Mouse (Mus musculus) intestine, embryonic 14.5 days (tissue): ENCODE data around the gene Msn. TPM values are rescaled to one million over a fixed set of nuclear protein-coding genes. Genes with fewer than 3 reads are reported as not detected.

Source experiments
- ATAC-seq: fragments of 200-750 bp; cut with Nextera tagmentation; replicated peaks from 2 replicates; pipeline ENCODE4 v1.8.0; 2017; ENCODE audit warnings: low read depth, moderate number of reproducible peaks, moderate TSS enrichment, moderate library complexity; ENCODE audit not compliant: low FRiP score, low TSS enrichment
- DNase-seq: peaks from one replicate; pipeline ENCODE4 v3.0.0-alpha.2; 2018; ENCODE audit warnings: low spot score
- H3K27ac ChIP-seq: fragments of 300-500 bp; sonication (generic); 2 replicates; pipeline ENCODE4 v1.5.1; 2014; ENCODE audit warnings: low read depth, mild to moderate bottlenecking, control low read depth
- H3K27me3 ChIP-seq: fragments of 300-500 bp; sonication (generic); replicated peaks from 2 replicates; pipeline ENCODE4 v1.6.1; 2014; ENCODE audit warnings: low read length, control low read depth; ENCODE audit not compliant: control insufficient read depth, insufficient read depth
- H3K36me3 ChIP-seq: fragments of 300-500 bp; sonication (generic); 2 replicates; pipeline ENCODE4 v1.6.1; 2014; ENCODE audit warnings: low read length, control low read depth; ENCODE audit not compliant: control insufficient read depth, insufficient read depth
- H3K4me1 ChIP-seq: fragments of 300-500 bp; sonication (generic); replicated peaks from 2 replicates; pipeline ENCODE4 v1.6.1; 2014; ENCODE audit warnings: low read length, control low read depth, mixed read lengths; ENCODE audit not compliant: control insufficient read depth, insufficient read depth
- H3K4me2 ChIP-seq: fragments of 300-500 bp; sonication (generic); 2 replicates; pipeline ENCODE4 v1.6.1; 2014; ENCODE audit warnings: low read length
- H3K4me3 ChIP-seq: fragments of 300-500 bp; sonication (generic); 2 replicates; pipeline ENCODE4 v1.5.1; 2014; ENCODE audit warnings: low read depth, low read length, control low read depth, mixed read lengths
- H3K9ac ChIP-seq: fragments of 300-500 bp; sonication (generic); 2 replicates; pipeline ENCODE4 v1.6.1; 2014; ENCODE audit warnings: mild to moderate bottlenecking, low read length
- H3K9me3 ChIP-seq: fragments of 300-500 bp; sonication (generic); 2 replicates; pipeline ENCODE4 v1.6.1; 2016; ENCODE audit warnings: low read length, control low read depth; ENCODE audit not compliant: control insufficient read depth
- WGBS: fragments of 180-500 bp; shearing (Covaris S2); extraction: QIAGEN DNeasy Blood & Tissue Kit; methylation state at CpG from one replicate; pipeline ENCODE4 v1.1.7; 2014; 5-methylcytosine and 5-hydroxymethylcytosine counted together
- polyA plus RNA-seq: library from polyadenylated mRNA; unstranded; fragments of >200 nt; fragmentation: Nextera tagmentation; extraction: Ambion mirVana; gene quantifications from 2 replicates; pipeline ENCODE4 v1.2.1, GENCODE M21; 2014

Msn gene
- polyA plus RNA-seq, 1 experiment from 2014 or later = 80.4 TPM

- no peak for ATAC-seq
- no peak overlapping the region for H3K4me3 ChIP-seq
- no peaks in the 10 kb centered on the region for H3K9me3 ChIP-seq
- H3K27ac ChIP-seq = no peak overlapping the region
- H3K4me1 ChIP-seq = no peaks in the 10 kb centered on the region
- no peak overlapping the region for H3K4me2 ChIP-seq
- DNase-seq = no peak
- no peaks in the 10 kb centered on the region for H3K27me3 ChIP-seq
- no peak overlapping the region for H3K9ac ChIP-seq
- H3K36me3 ChIP-seq = no peaks in the 10 kb centered on the region
These were observed 17.3 kb downstream of the Msn start for GRCm38 (mm10) chrX:96113106-96113634.

DNA sequence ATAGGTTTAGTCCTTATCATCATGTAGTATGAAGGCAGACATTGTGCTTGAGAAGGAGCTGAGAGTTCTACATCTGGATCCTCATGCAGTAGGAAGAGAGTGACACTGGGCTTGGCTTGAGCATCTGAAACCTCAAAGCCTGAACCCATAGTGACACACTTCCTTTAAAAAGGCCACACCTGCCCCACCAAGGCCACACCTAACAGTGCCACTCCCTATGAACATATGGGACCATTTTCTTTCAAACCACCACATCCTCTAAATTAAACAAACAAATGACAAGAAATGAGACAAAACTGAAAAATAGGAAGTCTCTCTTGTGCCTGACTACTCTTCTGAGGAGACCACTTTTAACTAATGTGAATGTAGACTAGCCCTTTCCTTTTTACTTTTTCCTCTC, 19.7 kb downstream of the Msn start:
- Histone ChIP-seq H3K4me3 (no peak overlapping the region), H3K27ac (no peak overlapping the region), H3K27me3 (no peaks in the 10 kb centered on the region), H3K36me3 (no peaks in the 10 kb centered on the region), H3K4me1 (no peaks in the 10 kb centered on the region), H3K9me3 (no peaks in the 10 kb centered on the region), H3K4me2 (no peak overlapping the region), H3K9ac (no peak overlapping the region)
- ATAC-seq (no peak), DNase-seq (no peak)

DNA sequence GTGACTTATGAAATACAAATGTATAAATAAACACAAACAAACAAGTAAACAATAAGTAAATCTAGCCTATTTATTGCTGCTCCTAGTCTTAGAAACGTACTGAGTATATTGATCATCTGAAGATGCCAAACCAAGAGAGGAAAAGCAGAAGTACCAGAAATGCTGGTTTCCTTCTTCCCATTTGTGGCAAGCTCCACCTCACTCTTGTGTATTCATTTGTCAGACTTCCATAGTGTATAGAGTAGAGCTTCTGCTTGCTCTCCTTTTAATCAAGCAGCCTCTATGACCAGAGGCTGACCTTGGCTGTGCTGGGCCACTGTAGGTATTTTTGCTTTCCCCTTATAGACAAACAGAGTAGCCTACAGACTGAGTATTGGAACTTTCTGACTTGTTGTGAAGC, 21.5 kb downstream of the Msn start:
- ATAC-seq (no peak), DNase-seq (no peak)
- H3K4me3 ChIP-seq = no peak overlapping the region
- H3K27ac ChIP-seq = no peak overlapping the region
- no peaks in the 10 kb centered on the region for H3K27me3 ChIP-seq
- H3K36me3 ChIP-seq = no peaks in the 10 kb centered on the region
- no peaks in the 10 kb centered on the region for H3K9me3 ChIP-seq
- no peak overlapping the region for H3K4me2 ChIP-seq
- H3K4me1 ChIP-seq = no peaks in the 10 kb centered on the region
- WGBS = 63% methylated on average over 1 of the region's 1 CpGs
- H3K9ac ChIP-seq = no peak overlapping the region

DNA sequence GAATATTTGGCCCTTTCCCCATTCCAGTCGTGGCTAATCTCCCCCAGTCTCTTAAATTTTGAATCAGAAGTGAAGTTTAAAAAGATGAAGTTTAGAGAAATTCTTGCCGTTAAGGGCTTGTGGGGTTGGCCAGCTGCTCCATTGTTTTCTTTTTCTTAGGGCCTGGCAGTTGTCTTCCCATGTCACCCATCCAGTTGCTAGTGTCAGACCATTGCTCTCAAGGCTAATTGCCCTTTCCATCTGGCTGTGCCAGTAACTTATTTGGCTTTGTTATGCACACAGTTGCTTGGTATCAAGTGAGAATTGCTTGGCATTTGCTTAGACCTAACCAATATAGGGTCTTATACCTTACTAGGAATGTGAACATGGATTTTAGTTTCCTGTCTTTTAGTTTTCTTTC, 24.2 kb downstream of the Msn start:
- H3K4me1 ChIP-seq = no peaks in the 10 kb centered on the region
- H3K4me3 ChIP-seq = no peak overlapping the region
- H3K9ac ChIP-seq = no peak overlapping the region
- H3K36me3 ChIP-seq = no peaks in the 10 kb centered on the region
- ATAC-seq (no peak), DNase-seq (no peak)
- no peak overlapping the region for H3K4me2 ChIP-seq
- no peak overlapping the region for H3K27ac ChIP-seq
- 66% methylated on average over 2 of the region's 2 CpGs for WGBS
- no peaks in the 10 kb centered on the region for H3K27me3 ChIP-seq
- H3K9me3 ChIP-seq = no peaks in the 10 kb centered on the region

GRCm38 (mm10) chrX:96121912-96122311, 26.1 kb downstream of the Msn start:
- H3K4me3 ChIP-seq = no peak overlapping the region
- H3K4me2 ChIP-seq = no peak overlapping the region
- H3K27ac ChIP-seq = no peak overlapping the region
- DNase-seq = no peak
- no peak overlapping the region for H3K9ac ChIP-seq
- no peaks in the 10 kb centered on the region for H3K36me3 ChIP-seq
- no peaks in the 10 kb centered on the region for H3K27me3 ChIP-seq
- no peaks in the 10 kb centered on the region for H3K9me3 ChIP-seq
- no peaks in the 10 kb centered on the region for H3K4me1 ChIP-seq
- ATAC-seq = no peak
- WGBS = 81% methylated on average over 1 of the region's 1 CpGs

GRCm38 (mm10) chrX:96126803-96127202, 31.0 kb downstream of the Msn start:
- ATAC-seq = no peak
- Histone ChIP-seq H3K4me2 (no peak overlapping the region), H3K4me3 (no peak overlapping the region), H3K4me1 (no peaks in the 10 kb centered on the region), H3K27me3 (no peaks in the 10 kb centered on the region), H3K9ac (no peak overlapping the region), H3K27ac (no peak overlapping the region), H3K9me3 (no peaks in the 10 kb centered on the region), H3K36me3 (no peaks in the 10 kb centered on the region)
- DNase-seq = no peak
- WGBS = 84% methylated on average over 3 of the region's 3 CpGs

DNA sequence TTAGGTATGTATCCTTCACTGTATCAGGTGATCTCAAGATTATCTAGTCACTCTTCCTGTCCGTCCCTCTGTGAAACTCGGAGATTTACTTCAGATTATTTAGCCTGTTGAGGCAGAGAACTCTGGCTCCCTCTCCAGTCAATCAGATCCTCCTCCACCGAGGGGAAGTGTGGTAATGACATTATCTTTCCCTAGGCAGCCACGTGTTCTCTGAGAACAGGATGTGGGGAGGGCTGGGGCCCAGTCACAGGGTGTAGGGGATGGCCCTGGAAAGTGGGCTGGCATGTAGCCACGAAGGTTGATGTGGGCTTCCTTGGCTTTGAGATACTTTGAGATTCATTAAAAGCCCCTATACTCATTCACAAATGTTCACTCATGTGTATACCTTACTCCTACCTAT, 34.3 kb downstream of the Msn start:
- Histone ChIP-seq H3K27ac (no peak overlapping the region), H3K27me3 (no peaks in the 10 kb centered on the region), H3K36me3 (no peaks in the 10 kb centered on the region), H3K4me1 (no peaks in the 10 kb centered on the region), H3K4me3 (no peak overlapping the region), H3K9ac (no peak overlapping the region), H3K4me2 (no peak overlapping the region), H3K9me3 (no peaks in the 10 kb centered on the region)
- DNase-seq = no peak
- ATAC-seq = no peak; the same call in 1 of the 2 replicates
- WGBS = 47% methylated on average over 5 of the region's 5 CpGs

DNA sequence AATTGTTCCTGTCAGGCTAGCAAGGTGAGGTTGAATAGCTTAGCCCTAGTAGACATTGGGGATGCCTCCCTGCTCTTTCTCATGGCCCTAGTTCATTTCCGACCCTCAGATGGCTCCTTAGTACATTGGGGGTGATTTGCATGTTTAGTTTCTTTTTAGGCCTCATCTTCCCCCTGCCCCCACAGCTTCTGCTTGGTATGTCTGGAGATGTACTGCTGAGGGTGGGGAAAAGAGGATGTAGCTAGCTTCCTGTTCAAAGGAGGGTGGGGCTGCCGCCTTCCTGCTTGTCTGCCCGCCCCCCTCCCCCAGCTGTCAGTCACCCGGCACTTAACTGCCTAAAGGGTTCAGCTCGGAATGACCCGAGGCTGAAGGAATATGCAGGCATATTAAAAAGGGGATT, 34.8 kb downstream of the Msn start:
- no peak overlapping the region for H3K9ac ChIP-seq
- no peaks in the 10 kb centered on the region for H3K27me3 ChIP-seq
- no peak overlapping the region for H3K4me2 ChIP-seq
- no peaks in the 10 kb centered on the region for H3K4me1 ChIP-seq
- H3K9me3 ChIP-seq = no peaks in the 10 kb centered on the region
- no peaks in the 10 kb centered on the region for H3K36me3 ChIP-seq
- 56% methylated on average over 6 of the region's 6 CpGs for WGBS
- DNase-seq (no peak), ATAC-seq (no peak)
- H3K27ac ChIP-seq = no peak overlapping the region
- H3K4me3 ChIP-seq = no peak overlapping the region

DNA sequence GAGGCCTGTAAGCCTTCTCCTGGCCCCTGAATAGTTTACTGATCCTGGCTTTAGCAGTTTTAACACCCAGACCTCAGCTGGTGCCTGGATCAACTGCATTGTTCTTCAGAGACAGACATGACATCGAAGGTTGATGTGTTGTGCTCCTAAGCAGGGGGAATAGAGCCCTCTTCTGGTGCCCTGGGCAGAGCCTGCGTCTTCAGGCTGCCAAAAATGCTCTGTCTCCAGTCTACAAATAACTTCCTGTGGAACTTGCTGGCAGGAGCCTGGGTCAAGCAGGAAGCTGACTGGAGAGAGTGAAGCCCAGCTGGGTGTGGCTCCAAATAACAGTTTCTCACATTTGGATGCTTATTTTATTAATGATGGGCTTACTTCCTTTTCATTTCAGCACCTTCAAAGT, 37.4 kb downstream of the Msn start:
- Histone ChIP-seq H3K4me3 (no peak overlapping the region), H3K36me3 (no peaks in the 10 kb centered on the region), H3K27me3 (no peaks in the 10 kb centered on the region), H3K4me2 (no peak overlapping the region), H3K9me3 (no peaks in the 10 kb centered on the region), H3K4me1 (no peaks in the 10 kb centered on the region), H3K9ac (no peak overlapping the region), H3K27ac (no peak overlapping the region)
- WGBS = 33% methylated on average over 2 of the region's 2 CpGs
- ATAC-seq (no peak), DNase-seq (no peak)
